Mouse (Mus musculus) CD4-positive, CD25-positive, alpha-beta regulatory T cell, adult 2 months (primary cell): ENCODE results near the gene A530032D15Rik.
"Not testable (repeated sequence)": the region's sequence is repeated elsewhere in the genome, so short reads cannot be mapped to it uniquely, and the experiment has no call there.

ENCODE experiments used
- DNase-seq: peaks from one replicate; pipeline ENCODE4 v3.0.0-alpha.2; 2012; ENCODE audit warnings: low read depth, low spot score

Gene A530032D15Rik

GRCm38 (mm10) chr1:85035801-85036200, 73.9 kb downstream of the A530032D15Rik start:
- not testable (repeated sequence) for DNase-seq

GRCm38 (mm10) chr1:85034394-85034793, 75.3 kb downstream of the A530032D15Rik start:
- DNase-seq: not testable (repeated sequence)

GRCm38 (mm10) chr1:85033616-85034015, 76.0 kb downstream of the A530032D15Rik start:
- not testable (repeated sequence) for DNase-seq
